Mouse (Mus musculus) G1E (cell line): ENCODE data around the gene Nudcd3. TPM values are rescaled to one million over a fixed set of nuclear protein-coding genes. Genes with fewer than 3 reads are reported as not detected.

ENCODE experiments used
- ATAC-seq: 2 replicates; pipeline ENCODE4 v1.8.0; 2016; ENCODE audit warnings: mild to moderate bottlenecking; ENCODE audit not compliant: insufficient number of reproducible peaks, poor library complexity, low FRiP score, severe bottlenecking; ENCODE audit errors: extremely low read depth
- DNase-seq: peaks from one replicate; pipeline ENCODE4 v3.0.0; 2012; ENCODE audit warnings: low spot score
- H3K27me3 ChIP-seq: 2 replicates; pipeline ENCODE4 v1.6.1; 2012; ENCODE audit warnings: mild to moderate bottlenecking, low read length, inconsistent platforms; ENCODE audit not compliant: insufficient read depth
- H3K36me3 ChIP-seq: replicated peaks from 2 replicates; pipeline ENCODE3; 2012; ENCODE audit warnings: mild to moderate bottlenecking, inconsistent platforms
- H3K4me1 ChIP-seq: 2 replicates; pipeline ENCODE4 v1.6.1; 2012; ENCODE audit warnings: low read depth, low read length, inconsistent platforms, mixed read lengths; ENCODE audit not compliant: insufficient read depth
- H3K4me3 ChIP-seq: 2 replicates; pipeline ENCODE4 v1.5.1; 2012; ENCODE audit warnings: low read depth, mild to moderate bottlenecking, inconsistent platforms, low read length, moderate library complexity, mixed read lengths
- H3K9me3 ChIP-seq: replicated peaks from 2 replicates; pipeline ENCODE4 v1.6.1; 2012; ENCODE audit warnings: inconsistent platforms
- CTCF ChIP-seq: IDR thresholded peaks from 2 replicates; pipeline ENCODE4 v1.5.1; 2012; ENCODE audit warnings: low read depth, low read length, inconsistent platforms, mixed read lengths
- GATA1 ChIP-seq: IDR thresholded peaks from 2 replicates; pipeline ENCODE4 v1.6.1; 2012; ENCODE audit warnings: borderline replicate concordance, low read length, inconsistent platforms, mixed read lengths
- GATA2 ChIP-seq: IDR thresholded peaks from 2 replicates; pipeline ENCODE4 v1.6.1; 2012; ENCODE audit warnings: low read depth, low read length, inconsistent platforms, borderline replicate concordance
- POLR2AphosphoS5 ChIP-seq: IDR thresholded peaks from 2 replicates; pipeline ENCODE4 v1.6.1; 2012; ENCODE audit warnings: low read depth, low read length, inconsistent platforms; ENCODE audit not compliant: insufficient replicate concordance
- TAL1 ChIP-seq: conservative IDR thresholded peaks from 2 replicates; pipeline ENCODE4 v1.6.1; 2012; ENCODE audit warnings: low read depth, low read length, inconsistent platforms, mixed read lengths
- polyA plus RNA-seq: library from polyadenylated mRNA; stranded (reverse); fragments of >175 nt; gene quantifications from 2 replicates; pipeline ENCODE4 v1.2.3, GENCODE M21; 2012
- total RNA-seq, 2 experiments: library from RNA; stranded (forward) in 1 of 2; stranded (reverse) in 1 of 2; fragments of 200-1000 nt in 1 of 2; fragments of >200 nt in 1 of 2; fragmentation: Nextera tagmentation in 1 of 2; gene quantifications; 2 replicates each; pipeline ENCODE4 v1.2.3; 2014 to 2017

Gene Nudcd3
- total and polyA plus RNA-seq, 3 experiments: 18.1 to 34.8 (median 25.7) TPM

GRCm38 (mm10) chr11:6064215-6065045 is 135.8 kb downstream of the Nudcd3 start:
- no peak for DNase-seq
- Histone ChIP-seq H3K36me3 (no peaks in the 10 kb centered on the region), H3K4me3 (no peak overlapping the region), H3K4me1 (no peaks in the 10 kb centered on the region), H3K9me3 (peaks cover 13% of the 10 kb centered on the region), H3K27me3 (peaks cover 14% of the 10 kb centered on the region; the same call in 1 of the 2 replicates)
- ATAC-seq: no peak
- TF ChIP-seq GATA2 (no peak), CTCF (no peak), GATA1 (no peak), POLR2AphosphoS5 (no peak), TAL1 (no peak)

- no peak for DNase-seq
- H3K4me3 ChIP-seq: no peak overlapping the region
- H3K9me3 ChIP-seq: peaks cover 13% of the 10 kb centered on the region
- H3K4me1 ChIP-seq: no peaks in the 10 kb centered on the region
- TF ChIP-seq POLR2AphosphoS5 (no peak), GATA2 (no peak), CTCF (no peak), TAL1 (no peak), GATA1 (no peak)
- H3K27me3 ChIP-seq: peaks cover 17% of the 10 kb centered on the region; the same call in 1 of the 2 replicates
- ATAC-seq: no peak
- no peaks in the 10 kb centered on the region for H3K36me3 ChIP-seq
Observed at GRCm38 (mm10) chr11:6063501-6064214, 136.6 kb downstream of the Nudcd3 start.

DNA sequence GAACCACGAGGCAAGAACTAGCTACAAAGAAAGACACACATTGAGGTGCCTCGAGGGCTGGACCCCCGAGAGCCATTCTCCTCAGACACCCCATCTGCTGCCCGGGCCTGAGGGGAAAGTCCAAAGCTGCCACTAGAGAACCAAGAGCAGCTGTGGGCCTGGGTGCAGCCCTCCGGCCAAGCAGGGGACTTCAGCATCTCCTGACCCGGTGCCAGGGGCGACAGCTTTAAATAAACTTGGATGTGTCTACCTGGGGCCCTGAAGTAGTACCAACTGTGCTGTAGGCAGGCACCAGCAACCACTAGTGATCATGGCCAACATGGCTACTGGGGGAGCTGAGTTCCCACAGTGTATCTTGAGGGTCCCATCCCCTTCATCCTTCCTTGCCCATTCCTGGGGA is 137.2 kb downstream of the Nudcd3 start:
- Histone ChIP-seq H3K9me3 (peaks cover 13% of the 10 kb centered on the region), H3K27me3 (peaks cover 14% of the 10 kb centered on the region; the same call in 1 of the 2 replicates), H3K36me3 (no peaks in the 10 kb centered on the region), H3K4me1 (no peaks in the 10 kb centered on the region), H3K4me3 (no peak overlapping the region)
- ATAC-seq: no peak
- TF ChIP-seq TAL1 (no peak), CTCF (no peak), GATA1 (no peak), POLR2AphosphoS5 (no peak), GATA2 (no peak)
- DNase-seq: no peak

DNA sequence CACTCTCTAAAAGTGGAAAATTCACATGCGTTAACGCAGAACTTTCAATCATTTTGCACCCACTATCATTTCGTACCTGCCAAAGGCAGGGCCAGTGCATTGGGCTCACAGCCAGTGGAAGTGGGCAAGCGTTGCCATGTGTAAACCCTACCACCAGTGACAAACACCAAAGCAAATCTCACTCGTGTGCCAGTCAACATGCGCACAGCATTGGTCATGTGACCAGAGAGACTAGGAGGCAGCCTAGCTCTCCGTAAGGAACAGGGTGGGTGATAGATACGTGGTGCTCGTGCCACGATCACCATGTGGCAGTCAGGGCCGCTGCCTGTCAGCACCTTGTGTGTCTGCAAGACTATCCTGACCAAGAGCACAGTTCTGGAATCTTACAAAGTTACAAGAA is 137.9 kb downstream of the Nudcd3 start:
- H3K9me3 ChIP-seq: peaks cover 13% of the 10 kb centered on the region
- H3K4me3 ChIP-seq: no peak overlapping the region
- DNase-seq (no peak), ATAC-seq (no peak)
- no peaks in the 10 kb centered on the region for H3K4me1 ChIP-seq
- H3K36me3 ChIP-seq: no peaks in the 10 kb centered on the region
- TF ChIP-seq GATA2 (no peak), GATA1 (no peak), TAL1 (no peak), CTCF (no peak), POLR2AphosphoS5 (no peak)
- peaks cover 12% of the 10 kb centered on the region; the same call in 1 of the 2 replicates for H3K27me3 ChIP-seq

DNA sequence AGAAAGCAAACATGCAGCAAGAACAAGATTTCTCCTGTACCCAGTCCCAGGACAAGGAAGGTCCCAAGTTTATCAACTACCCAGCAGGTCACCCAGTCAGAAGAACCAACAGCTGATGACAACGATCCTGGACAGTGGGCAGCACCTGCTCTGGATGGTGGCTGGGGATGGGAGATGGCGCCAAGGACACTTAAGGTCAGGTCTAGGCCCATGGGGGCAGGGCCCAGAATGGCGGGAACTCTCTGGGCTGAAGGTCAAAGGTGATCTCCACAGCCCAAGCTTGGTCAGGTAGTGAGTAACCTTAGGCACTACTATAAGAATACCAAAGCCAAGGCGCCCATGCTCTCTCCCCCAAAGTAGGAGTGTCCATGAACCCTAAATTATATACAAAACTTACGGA is 138.3 kb downstream of the Nudcd3 start:
- peaks cover 12% of the 10 kb centered on the region; the same call in 1 of the 2 replicates for H3K27me3 ChIP-seq
- no peak for ATAC-seq
- no peaks in the 10 kb centered on the region for H3K4me1 ChIP-seq
- peaks cover 13% of the 10 kb centered on the region for H3K9me3 ChIP-seq
- H3K4me3 ChIP-seq: no peak overlapping the region
- DNase-seq: no peak
- TF ChIP-seq CTCF: no peak
- TF ChIP-seq GATA2: no peak
- TF ChIP-seq TAL1: no peak
- TF ChIP-seq GATA1: no peak
- TF ChIP-seq POLR2AphosphoS5: no peak
- H3K36me3 ChIP-seq: no peaks in the 10 kb centered on the region

DNA sequence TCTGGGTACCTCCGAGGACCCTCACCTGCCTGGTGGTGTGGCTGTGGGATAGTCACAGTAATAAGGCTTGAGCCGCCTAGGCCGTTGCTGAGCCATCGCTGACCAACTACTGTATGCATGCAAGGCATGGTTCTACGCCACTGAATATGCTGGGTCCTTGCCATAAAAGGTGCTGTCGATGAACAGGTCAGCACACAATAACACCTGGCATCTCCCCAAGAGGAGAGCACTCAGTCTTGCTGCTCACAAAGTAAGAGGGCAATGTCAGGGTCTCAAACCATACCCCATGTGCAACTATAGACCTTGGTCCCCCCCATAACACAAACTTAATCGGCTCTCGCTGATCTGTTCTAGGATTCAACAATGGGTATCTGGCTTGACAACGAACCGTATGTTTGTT is 141.1 kb downstream of the Nudcd3 start:
- Histone ChIP-seq H3K4me3 (no peak overlapping the region), H3K36me3 (no peaks in the 10 kb centered on the region), H3K4me1 (no peaks in the 10 kb centered on the region), H3K27me3 (peaks cover 12% of the 10 kb centered on the region; the same call in 1 of the 2 replicates), H3K9me3 (no peaks in the 10 kb centered on the region)
- no peak for DNase-seq
- no peak for ATAC-seq
- TF ChIP-seq TAL1: no peak
- TF ChIP-seq POLR2AphosphoS5: no peak

Other genes starting within 250 kb of the Nudcd3 start
- gene Ykt6, start 244.7 kb downstream of the Nudcd3 start, total RNA-seq (2014; fragmentation: Nextera tagmentation): 20.3 and 22.5 TPM in 2 replicates
- 51.5 and 55.9 TPM in 2 replicates for gene Ykt6, start 244.7 kb downstream of the Nudcd3 start, total RNA-seq (2017)
- 9.4 and 11.6 TPM in 2 replicates for gene Ykt6, start 244.7 kb downstream of the Nudcd3 start, polyA plus RNA-seq
- not detected in 2 replicates for gene Camk2b, start 134.1 kb downstream of the Nudcd3 start, total RNA-seq (2014; fragmentation: Nextera tagmentation)
- gene Camk2b, start 134.1 kb downstream of the Nudcd3 start, total RNA-seq (2017): 0.06 and 0.16 TPM in 2 replicates
- 0.01 TPM in 1 of 2 replicates, not detected in the other for gene Camk2b, start 134.1 kb downstream of the Nudcd3 start, polyA plus RNA-seq
- 2.4 TPM in 1 of 2 replicates, not detected in the other for gene A730071L15Rik, start 386 bp downstream of the Nudcd3 start, total RNA-seq (2014; fragmentation: Nextera tagmentation)
- 0.17 and 0.71 TPM in 2 replicates for gene A730071L15Rik, start 386 bp downstream of the Nudcd3 start, total RNA-seq (2017)
- gene A730071L15Rik, start 386 bp downstream of the Nudcd3 start, polyA plus RNA-seq: not detected in 2 replicates
- gene Npc1l1, start 29.7 kb upstream of the Nudcd3 start, total RNA-seq (2014; fragmentation: Nextera tagmentation): 0.24 TPM in 1 of 2 replicates, not detected in the other
- gene Npc1l1, start 29.7 kb upstream of the Nudcd3 start, total RNA-seq (2017): 0.06 and 0.16 TPM in 2 replicates
- gene Npc1l1, start 29.7 kb upstream of the Nudcd3 start, polyA plus RNA-seq: not detected in 2 replicates
- gene Ddx56, start 67.4 kb upstream of the Nudcd3 start, total RNA-seq (2014; fragmentation: Nextera tagmentation): 35.8 and 40.6 TPM in 2 replicates
- 42.5 and 47.4 TPM in 2 replicates for gene Ddx56, start 67.4 kb upstream of the Nudcd3 start, total RNA-seq (2017)
- 16.9 and 20.4 TPM in 2 replicates for gene Ddx56, start 67.4 kb upstream of the Nudcd3 start, polyA plus RNA-seq
- 39.7 and 45.1 TPM in 2 replicates for gene Tmed4, start 74.5 kb upstream of the Nudcd3 start, total RNA-seq (2014; fragmentation: Nextera tagmentation)
- gene Tmed4, start 74.5 kb upstream of the Nudcd3 start, total RNA-seq (2017): 34.7 and 36.1 TPM in 2 replicates
- gene Tmed4, start 74.5 kb upstream of the Nudcd3 start, polyA plus RNA-seq: 33.2 and 38.1 TPM in 2 replicates
- gene Ogdh, start 91.2 kb upstream of the Nudcd3 start, total RNA-seq (2014; fragmentation: Nextera tagmentation): 97.5 and 108 TPM in 2 replicates
- 57.7 and 65.5 TPM in 2 replicates for gene Ogdh, start 91.2 kb upstream of the Nudcd3 start, total RNA-seq (2017)
- 33.1 and 49.5 TPM in 2 replicates for gene Ogdh, start 91.2 kb upstream of the Nudcd3 start, polyA plus RNA-seq
- gene Zmiz2, start 188.7 kb upstream of the Nudcd3 start, total RNA-seq (2014; fragmentation: Nextera tagmentation): 63.4 and 75.4 TPM in 2 replicates
- gene Zmiz2, start 188.7 kb upstream of the Nudcd3 start, total RNA-seq (2017): 6.0 and 7.1 TPM in 2 replicates
- 245 and 292 TPM in 2 replicates for gene Zmiz2, start 188.7 kb upstream of the Nudcd3 start, polyA plus RNA-seq
- gene Ppia, start 215.0 kb upstream of the Nudcd3 start, total RNA-seq (2014; fragmentation: Nextera tagmentation): 1,642 and 2,027 TPM in 2 replicates
- gene Ppia, start 215.0 kb upstream of the Nudcd3 start, total RNA-seq (2017): 3,073 and 3,673 TPM in 2 replicates
- gene Ppia, start 215.0 kb upstream of the Nudcd3 start, polyA plus RNA-seq: 182 and 196 TPM in 2 replicates
- gene H2afv, start 244.0 kb upstream of the Nudcd3 start, total RNA-seq (2014; fragmentation: Nextera tagmentation): 53.2 and 62.9 TPM in 2 replicates
- gene H2afv, start 244.0 kb upstream of the Nudcd3 start, total RNA-seq (2017): 77.3 and 92.1 TPM in 2 replicates
- gene H2afv, start 244.0 kb upstream of the Nudcd3 start, polyA plus RNA-seq: 68.1 and 97.5 TPM in 2 replicates